Mouse (Mus musculus): Measurements from ENCODE around the gene Mmp27. TPM values are rescaled to one million over a fixed set of nuclear protein-coding genes. Genes with fewer than 3 reads are reported as not detected.

Mmp27 gene
- total RNA-seq (2022): under 1 TPM in 3 of 4 experiments, not detected in 1; 0.17 to 0.31 (median 0.22) TPM

GRCm38 (mm10) chr9:7571162-7571561, at the start of gene Mmp27:
Gene Mmp27 (plus strand): TSS chr9:7571396.
- no peak for DNase-seq (ENCODE audit: low spot score)

GRCm38 (mm10) chr9:7526255-7526940, 44.8 kb upstream of the Mmp27 start:
- DNase-seq (ENCODE audit: low spot score): no peak

GRCm38 (mm10) chr9:7542763-7543162, 28.4 kb upstream of the Mmp27 start:
- DNase-seq (ENCODE audit: low spot score): no peak

GRCm38 (mm10) chr9:7544923-7545457, 26.2 kb upstream of the Mmp27 start:
- peak; percentile 15 for DNase-seq (ENCODE audit: low spot score)

GRCm38 (mm10) chr9:7545471-7545870, 25.7 kb upstream of the Mmp27 start:
- DNase-seq (ENCODE audit: low spot score): peak; percentile 55

GRCm38 (mm10) chr9:7545920-7546319, 25.3 kb upstream of the Mmp27 start:
- no peak for DNase-seq (ENCODE audit: low spot score)

- no peak for DNase-seq (ENCODE audit: low spot score)
Measured at GRCm38 (mm10) chr9:7551943-7552342, 19.3 kb upstream of the Mmp27 start.

- DNase-seq (ENCODE audit: low spot score): no peak
Measured at GRCm38 (mm10) chr9:7553536-7553935, 17.7 kb upstream of the Mmp27 start.

- no peak for DNase-seq (ENCODE audit: low spot score)
Measured at GRCm38 (mm10) chr9:7554382-7554781, 16.8 kb upstream of the Mmp27 start.

GRCm38 (mm10) chr9:7558221-7559017, 12.8 kb upstream of the Mmp27 start, which contains the start of gene Mmp8:
Gene Mmp8 (plus strand): TSS chr9:7558456.
- DNase-seq (ENCODE audit: low spot score): no peak

GRCm38 (mm10) chr9:7560026-7560425, 11.2 kb upstream of the Mmp27 start:
- no peak for DNase-seq (ENCODE audit: low spot score)

GRCm38 (mm10) chr9:7567376-7567775, 3.8 kb upstream of the Mmp27 start:
- DNase-seq (ENCODE audit: low spot score): no peak

GRCm38 (mm10) chr9:7567923-7568322, 3.3 kb upstream of the Mmp27 start:
- DNase-seq (ENCODE audit: low spot score): no peak

- DNase-seq (ENCODE audit: low spot score): no peak
Measured at GRCm38 (mm10) chr9:7570485-7570884, 711 bp upstream of the Mmp27 start.

- DNase-seq (ENCODE audit: low spot score): no peak
Measured at GRCm38 (mm10) chr9:7572188-7572587, 992 bp downstream of the Mmp27 start.

- no peak for DNase-seq (ENCODE audit: low spot score)
Measured at GRCm38 (mm10) chr9:7572663-7573308, 1.6 kb downstream of the Mmp27 start.

GRCm38 (mm10) chr9:7575526-7575925, 4.3 kb downstream of the Mmp27 start:
- peak; percentile 40 for DNase-seq (ENCODE audit: low spot score)

- no peak for DNase-seq (ENCODE audit: low spot score)
Measured at GRCm38 (mm10) chr9:7577371-7577770, 6.2 kb downstream of the Mmp27 start.

- no peak for DNase-seq (ENCODE audit: low spot score)
Measured at GRCm38 (mm10) chr9:7590063-7590462, 18.9 kb downstream of the Mmp27 start.

GRCm38 (mm10) chr9:7593272-7593812, 22.1 kb downstream of the Mmp27 start:
- DNase-seq (ENCODE audit: low spot score): no peak

- DNase-seq (ENCODE audit: low spot score): peak; percentile 87
Measured at GRCm38 (mm10) chr9:7594816-7595540, 23.8 kb downstream of the Mmp27 start.
